Mouse (Mus musculus) c-Kit-positive CD71-positive TER-119-negative erythroid progenitor cells, embryonic 14.5 days (primary cell): ENCODE measurements around the gene Uspl1.

Experiments used
- DNase-seq: peaks from one replicate; pipeline ENCODE4 v3.0.0-alpha.2; 2013; ENCODE audit warnings: low read depth

Gene Uspl1

DNA sequence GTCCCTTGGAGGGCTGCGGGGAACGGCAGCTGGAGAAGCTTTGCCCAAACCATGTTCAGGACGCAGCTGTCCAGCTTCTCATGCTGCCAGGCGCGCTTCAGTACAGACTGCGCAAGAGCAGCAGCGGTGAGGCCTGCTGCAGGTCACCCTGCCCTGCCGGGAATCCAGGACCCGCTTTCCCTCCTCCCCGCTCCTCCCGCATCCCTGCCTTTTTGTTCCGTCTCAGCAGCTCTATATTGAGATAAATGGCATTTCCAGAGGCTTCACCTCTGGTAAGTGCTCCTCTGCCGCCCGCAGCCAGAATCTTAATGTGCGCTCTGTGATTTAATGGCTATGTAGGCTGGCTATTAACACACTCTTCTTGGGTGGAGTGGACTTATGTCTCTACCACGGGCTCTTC, 74.9 kb downstream of the Uspl1 start:
- no peak for DNase-seq

DNA sequence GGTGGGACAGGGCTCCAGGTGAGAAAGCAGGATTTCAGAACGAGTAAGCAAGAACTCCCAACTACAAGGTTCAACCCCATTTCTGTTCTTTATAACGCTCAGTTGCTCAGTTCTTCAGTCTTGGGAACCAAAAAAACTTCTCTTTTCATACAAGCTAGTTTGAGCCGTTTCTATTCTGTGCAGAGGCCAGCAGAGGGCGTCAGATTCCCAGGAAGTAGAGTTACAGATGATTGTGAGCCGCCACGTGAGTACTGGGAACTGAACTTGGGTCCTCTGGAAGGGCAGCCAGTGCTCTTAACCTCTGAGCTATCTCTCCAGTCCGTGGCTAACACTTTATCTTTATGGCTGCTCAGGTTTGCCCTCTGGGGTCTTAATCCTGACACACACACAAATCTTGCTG, 77.3 kb downstream of the Uspl1 start:
- DNase-seq, result no peak

DNA sequence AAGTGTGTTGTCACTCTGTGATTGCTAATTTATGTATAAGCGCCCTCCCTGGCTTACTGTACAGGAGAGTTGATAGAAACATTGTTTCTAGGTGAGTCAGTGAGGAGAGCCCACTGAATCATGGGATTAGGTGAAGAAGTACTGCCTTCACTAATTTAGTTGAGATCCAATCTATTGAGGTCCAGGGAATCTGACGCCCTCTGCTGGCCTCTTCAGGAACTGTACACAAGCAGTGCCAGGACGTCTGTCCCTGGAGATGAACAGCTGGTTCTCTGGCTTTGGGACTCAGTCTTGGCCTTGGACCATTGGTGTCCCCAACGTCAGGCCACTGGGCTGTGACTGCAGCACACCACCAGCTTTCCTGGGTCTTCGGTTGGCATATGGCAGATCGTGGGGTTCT, 77.7 kb downstream of the Uspl1 start:
- DNase-seq, result no peak

DNA sequence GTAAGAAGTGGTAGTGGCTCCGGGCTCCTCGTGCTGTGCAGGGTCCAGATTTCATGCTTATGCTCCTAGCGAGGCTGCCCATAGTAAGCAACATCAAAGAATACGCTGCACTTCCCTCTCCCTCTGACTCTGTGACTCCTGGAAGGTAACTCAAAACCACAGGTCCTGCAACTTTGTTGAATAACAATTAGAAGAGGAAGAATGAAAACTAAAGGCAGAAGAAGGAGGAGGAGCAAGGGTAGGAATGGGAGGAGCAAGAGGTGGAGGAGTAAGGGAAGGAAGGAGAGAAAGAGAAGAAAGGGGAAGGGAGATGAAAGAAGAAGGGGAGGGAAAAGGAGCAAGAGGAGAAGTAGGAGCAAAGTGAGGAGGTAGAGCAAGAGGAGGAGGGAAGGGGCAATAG, 80.3 kb downstream of the Uspl1 start, which contains the start of gene Alox5ap:
Alox5ap (plus strand) TSS at position 363 of the 400 bp plus-strand sequence.
- no peak for DNase-seq

DNA sequence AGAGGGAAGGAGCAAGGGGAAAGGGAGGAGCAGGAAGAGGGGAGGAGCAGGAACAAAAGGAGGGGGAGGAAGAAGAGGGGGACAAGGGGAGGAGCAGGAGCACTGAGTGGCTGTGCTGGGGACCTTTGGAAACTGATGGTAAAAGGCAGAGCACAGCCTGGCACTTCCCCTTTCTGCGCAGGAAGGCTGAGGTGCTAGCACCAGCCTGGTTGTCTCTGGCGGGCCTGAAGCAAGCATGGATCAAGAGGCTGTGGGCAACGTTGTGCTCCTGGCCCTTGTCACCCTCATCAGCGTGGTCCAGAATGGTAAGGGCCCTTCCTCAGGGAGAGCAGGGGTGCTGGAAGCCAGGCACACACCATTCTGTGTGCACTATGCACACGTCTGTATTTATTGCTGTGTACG, 80.7 kb downstream of the Uspl1 start:
- no peak for DNase-seq
